Mouse (Mus musculus): ENCODE data around the gene Ppp1r14a.

Gene Ppp1r14a

GRCm38 (mm10) chr7:29334156-29334555 is 45.0 kb downstream of the Ppp1r14a start:
- no peak for DNase-seq (ENCODE audit: low spot score in 2 of 2)

GRCm38 (mm10) chr7:29335276-29335675 is 46.2 kb downstream of the Ppp1r14a start:
- no peak for DNase-seq (ENCODE audit: low spot score in 2 of 2)

DNA sequence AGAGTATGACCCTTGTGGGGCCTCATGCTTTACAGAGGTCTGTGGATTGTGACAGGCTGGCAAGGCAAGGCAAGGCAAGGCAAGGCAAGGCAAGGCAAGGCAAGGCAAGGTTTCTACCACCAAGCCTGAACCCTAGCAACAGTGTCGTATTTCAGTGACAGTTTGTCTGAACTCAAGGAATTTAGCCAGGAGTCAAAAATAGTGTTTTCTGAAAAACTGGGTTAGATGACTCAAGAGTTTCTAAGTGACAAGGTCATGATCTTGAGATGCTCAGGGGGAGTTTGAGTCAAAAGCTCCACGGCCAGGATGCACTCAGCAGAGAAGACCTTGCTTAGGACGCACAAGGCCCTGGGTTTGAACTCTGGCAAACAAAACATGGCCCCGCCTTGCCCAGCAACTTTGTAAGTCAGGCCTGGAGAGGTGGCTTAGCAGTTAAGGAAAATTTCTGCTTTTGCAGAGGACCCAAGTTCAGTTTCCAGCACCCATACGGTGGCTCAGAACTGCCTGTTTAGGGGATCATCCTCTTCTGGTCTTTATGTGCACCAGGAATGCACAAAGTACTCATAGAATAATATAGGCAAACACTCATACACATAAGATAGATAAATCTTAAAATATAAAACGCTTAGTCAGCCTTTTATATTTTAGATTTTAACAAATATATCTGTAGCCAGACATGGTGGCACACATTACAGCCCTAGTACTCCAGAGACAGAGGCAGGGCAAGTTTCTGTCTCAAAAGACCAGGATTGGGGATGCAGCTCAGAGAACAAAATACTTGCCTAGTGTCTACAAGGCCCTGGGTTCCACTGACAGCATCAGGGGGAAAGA is 46.9 kb downstream of the Ppp1r14a start:
- DNase-seq (ENCODE audit: low spot score in 2 of 2), result no peak

GRCm38 (mm10) chr7:29336795-29337319 is 47.7 kb downstream of the Ppp1r14a start:
- no peak for DNase-seq (ENCODE audit: low spot score in 2 of 2)

DNA sequence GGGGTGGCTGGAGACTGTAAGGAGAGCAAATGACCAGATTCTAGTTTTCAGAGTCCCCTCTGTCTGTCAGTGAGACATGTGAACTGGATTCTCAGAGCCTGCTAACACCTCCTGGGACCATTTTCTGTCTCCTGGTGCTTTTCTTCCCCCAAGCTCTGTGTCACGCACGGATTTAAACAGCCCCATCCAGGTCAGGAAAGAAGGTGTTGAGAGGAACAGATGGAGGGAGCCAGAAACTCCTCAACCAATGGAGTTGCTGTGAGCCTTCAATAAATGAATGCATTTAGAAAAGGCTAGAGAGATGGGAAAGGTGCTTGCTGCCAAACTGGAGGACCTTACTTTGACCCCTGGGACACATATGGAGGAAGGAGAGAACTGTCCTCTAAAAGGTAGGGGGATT is 48.7 kb downstream of the Ppp1r14a start:
- no peak for DNase-seq (ENCODE audit: low spot score in 2 of 2)

GRCm38 (mm10) chr7:29338351-29338919 is 49.3 kb downstream of the Ppp1r14a start:
- no peak for DNase-seq (ENCODE audit: low spot score in 2 of 2)

DNA sequence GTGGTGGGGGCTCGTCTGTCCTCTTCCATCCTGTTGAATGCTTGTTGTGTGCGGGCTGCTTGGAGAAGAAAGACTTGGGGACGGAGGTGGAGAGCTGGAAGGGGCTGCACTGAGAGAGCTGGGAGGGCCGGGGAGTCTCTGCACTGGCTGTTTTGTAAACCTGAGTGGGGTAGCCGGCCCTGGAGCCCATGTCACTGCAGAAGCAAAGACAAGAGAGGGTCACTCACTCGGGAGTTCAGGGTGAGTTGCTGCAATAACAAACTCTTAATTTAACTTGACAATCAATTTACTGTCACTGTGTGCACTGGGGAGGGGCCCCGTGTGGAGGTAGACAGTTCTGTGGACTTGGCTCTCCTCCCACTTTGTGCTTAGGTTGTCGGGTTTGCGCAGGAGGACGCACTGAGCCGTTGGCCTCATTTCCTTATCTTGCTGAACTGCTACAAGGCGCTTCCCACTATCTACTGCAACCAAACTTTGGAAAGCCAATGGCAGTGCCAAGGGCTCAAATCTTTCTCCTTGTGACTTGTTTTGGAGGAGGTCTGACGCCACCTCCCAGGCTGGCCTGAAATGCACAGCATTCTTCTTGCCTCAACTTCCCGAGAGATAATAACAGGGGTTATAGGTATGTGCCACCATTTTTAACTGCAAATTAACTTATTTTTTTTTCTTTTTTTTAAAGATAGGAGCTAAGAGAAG is 50.0 kb downstream of the Ppp1r14a start:
- no peak for DNase-seq (ENCODE audit: low spot score in 2 of 2)

DNA sequence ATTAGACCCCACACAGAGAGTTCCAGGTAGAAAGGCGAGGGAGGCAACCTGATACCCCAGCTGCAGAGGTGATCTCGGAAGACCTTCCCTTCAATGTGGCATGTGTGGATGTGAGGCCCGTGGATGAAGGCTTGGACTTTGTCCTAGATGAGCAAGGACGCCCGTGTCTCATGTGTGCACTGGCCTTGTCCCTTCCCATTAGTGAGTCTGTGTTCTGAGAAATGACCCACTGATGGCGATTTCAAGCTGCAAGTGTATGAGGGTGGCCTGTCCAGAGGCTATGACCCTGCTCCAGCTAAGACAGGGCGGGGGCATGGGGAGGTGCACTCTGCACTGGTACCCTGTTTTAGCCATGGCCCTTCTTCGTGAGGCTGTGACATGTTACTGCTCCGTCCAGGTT is 51.1 kb downstream of the Ppp1r14a start:
- DNase-seq (ENCODE audit: low spot score in 2 of 2), result no peak

DNA sequence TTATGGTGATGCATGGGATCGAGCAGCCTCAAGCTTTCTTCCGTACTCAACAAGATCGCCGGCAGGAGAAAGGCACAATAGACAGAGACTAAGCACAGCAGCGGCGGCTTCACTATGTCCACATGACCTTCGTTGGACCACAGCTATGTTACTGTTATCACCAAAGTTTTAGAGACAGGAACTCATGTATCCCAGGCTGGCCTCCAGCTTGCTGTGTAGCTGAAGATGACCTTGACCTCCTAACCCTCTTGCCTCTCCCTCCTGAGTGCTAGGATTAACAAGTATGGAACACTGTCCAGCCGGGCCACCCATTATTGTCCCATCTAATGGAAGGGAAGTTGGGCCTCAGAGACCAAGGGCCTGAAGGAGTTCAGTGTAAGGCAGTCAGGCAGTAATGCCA is 51.7 kb downstream of the Ppp1r14a start:
- no peak for DNase-seq (ENCODE audit: low spot score in 2 of 2)

DNA sequence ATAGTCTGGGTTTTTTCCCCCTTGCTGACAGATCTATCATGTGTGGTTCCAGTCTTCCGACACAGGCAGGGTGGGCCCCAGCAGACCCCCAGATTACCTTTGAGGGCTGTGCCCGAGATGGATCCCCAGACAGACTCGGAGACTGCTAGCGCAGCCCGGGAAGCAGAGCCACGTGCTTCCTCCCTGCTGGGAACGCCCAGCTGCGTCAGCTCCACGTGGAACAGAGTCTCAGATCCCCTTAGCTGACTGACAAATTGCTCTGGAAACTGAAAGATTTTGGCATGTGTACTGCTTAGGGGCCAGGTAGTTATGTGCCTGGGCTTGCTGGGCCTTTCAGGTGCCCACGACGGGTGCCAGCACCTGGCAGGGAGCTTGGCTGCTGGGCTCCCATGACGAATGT is 52.6 kb downstream of the Ppp1r14a start:
- no peak for DNase-seq (ENCODE audit: low spot score in 2 of 2)

GRCm38 (mm10) chr7:29342489-29343092 is 53.5 kb downstream of the Ppp1r14a start:
- no peak for DNase-seq (ENCODE audit: low spot score in 2 of 2)

Measured in urinary bladder, adult 18-20 months (tissue).